Mouse (Mus musculus) CH12.LX (cell line): ENCODE measurements around the gene Tmprss6.

ENCODE experiments used
- CTCF ChIP-seq, 2 experiments: IDR thresholded peaks in 1 of 2; conservative IDR thresholded peaks in 1 of 2; 2 replicates each; pipeline ENCODE4 v1.5.1; 2011 to 2012; ENCODE audit warnings: low read depth in 2 of 2, low read length in 2 of 2, improper control_type of control experiment in 1 of 2, inconsistent platforms in 1 of 2, mild to moderate bottlenecking in 1 of 2, moderate library complexity in 1 of 2
- E2F4 ChIP-seq: IDR thresholded peaks from 2 replicates; pipeline ENCODE4 v1.6.1; 2011; ENCODE audit warnings: low read depth, low read length, improper control_type of control experiment; ENCODE audit not compliant: insufficient replicate concordance
- ELF1 ChIP-seq: IDR thresholded peaks from 2 replicates; pipeline ENCODE4 v1.6.1; 2014; ENCODE audit warnings: low read depth, mild to moderate bottlenecking, inconsistent platforms, low read length, improper control_type of control experiment
- EP300 ChIP-seq: IDR thresholded peaks from 2 replicates; pipeline ENCODE4 v1.6.1; 2011; ENCODE audit warnings: low read length, improper control_type of control experiment
- ETS1 ChIP-seq: conservative IDR thresholded peaks from 2 replicates; pipeline ENCODE4 v1.6.1; 2012; ENCODE audit warnings: low read depth, mild to moderate bottlenecking, inconsistent platforms, low read length, improper control_type of control experiment, moderate library complexity
- JUN ChIP-seq: IDR thresholded peaks from 2 replicates; pipeline ENCODE4 v1.6.1; 2011; ENCODE audit warnings: low read depth, mild to moderate bottlenecking, low read length, improper control_type of control experiment, moderate library complexity; ENCODE audit not compliant: insufficient read depth
- MAFK ChIP-seq: IDR thresholded peaks from 2 replicates; pipeline ENCODE4 v1.6.1; 2011; ENCODE audit warnings: low read length, improper control_type of control experiment; ENCODE audit not compliant: insufficient replicate concordance
- MEF2A ChIP-seq: IDR thresholded peaks from 2 replicates; pipeline ENCODE4 v1.6.1; 2014; ENCODE audit warnings: low read depth, mild to moderate bottlenecking, inconsistent platforms, low read length, improper control_type of control experiment, borderline replicate concordance
- MXI1 ChIP-seq: IDR thresholded peaks from 2 replicates; pipeline ENCODE4 v1.6.1; 2011; ENCODE audit warnings: mild to moderate bottlenecking, low read depth, low read length, improper control_type of control experiment
- POLR2A ChIP-seq: IDR thresholded peaks from 2 replicates; pipeline ENCODE4 v1.6.1; 2011; ENCODE audit warnings: low read depth, mild to moderate bottlenecking, improper control_type of control experiment, low read length
- TCF12 ChIP-seq: IDR thresholded peaks from 2 replicates; pipeline ENCODE4 v1.6.1; 2014; ENCODE audit warnings: low read depth, mild to moderate bottlenecking, inconsistent platforms, low read length, improper control_type of control experiment
- ZKSCAN1 ChIP-seq: IDR thresholded peaks from 2 replicates; pipeline ENCODE4 v1.6.1; 2012; ENCODE audit warnings: low read depth, inconsistent platforms, low read length, improper control_type of control experiment, borderline replicate concordance

DNA sequence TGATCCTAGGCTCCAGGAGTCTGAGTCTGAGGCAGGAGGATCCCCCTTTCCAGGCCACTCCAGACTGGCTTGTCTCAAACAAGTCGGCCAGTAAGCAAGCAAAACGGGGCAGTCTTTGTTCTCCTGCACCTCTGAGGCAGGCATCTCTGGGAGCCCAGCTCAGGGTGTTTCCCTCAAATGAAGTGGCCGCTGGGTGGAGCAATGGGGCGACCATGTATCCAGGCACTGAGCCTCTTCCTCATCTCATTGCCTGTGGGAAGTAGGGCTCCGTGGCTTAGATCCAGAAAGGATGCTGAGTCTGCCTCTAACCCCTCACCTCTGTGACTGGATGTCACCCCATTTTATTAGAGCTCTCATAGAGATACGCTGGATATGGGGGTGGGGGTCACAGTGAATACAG is 1.6 kb downstream of the Tmprss6 start:
- no peak for TF ChIP-seq ELF1
- TF ChIP-seq MXI1: no peak
- no peak for TF ChIP-seq MAFK
- no peak for TF ChIP-seq ETS1
- TF ChIP-seq JUN: no peak
- TF ChIP-seq POLR2A: no peak
- peak in 1 of 2 experiments; percentile 37; a peak in 2 of 4 replicates for TF ChIP-seq CTCF (conservative IDR thresholded peaks at IDR 0.05 in 1 of 2, IDR thresholded peaks at IDR 0.05 in 1 of 2; ENCODE audit: low read depth in 2 of 2, low read length in 2 of 2)
- TF ChIP-seq TCF12: no peak
- no peak for TF ChIP-seq MEF2A
- no peak for TF ChIP-seq ZKSCAN1
- TF ChIP-seq E2F4: no peak
- no peak for TF ChIP-seq EP300
